Mouse (Mus musculus) left cerebral cortex, adult 18-20 months (tissue): Measurements from ENCODE around the gene Gnao1. TPM values are rescaled to one million over a fixed set of nuclear protein-coding genes. Genes with fewer than 3 reads are reported as not detected.
A peak's percentile ranks its signal among the peaks of the same experiment; 100 is the strongest.

ENCODE experiments used
- DNase-seq, 2 experiments: peaks; one replicate each; pipeline ENCODE4 v3.0.0; 2021 to 2022; ENCODE audit warnings: low spot score in 2 of 2, mixed read lengths in 1 of 2
- total RNA-seq, 2 experiments: library from RNA; stranded (reverse); gene quantifications; 2 replicates each; pipeline ENCODE4 v1.2.3; 2021

Gnao1 gene
- total RNA-seq, 2 experiments from 2014 or later: 659 to 709 TPM

- no peak for DNase-seq
Observed at GRCm38 (mm10) chr8:93843858-93844502, 34.2 kb downstream of the Gnao1 start.

GRCm38 (mm10) chr8:93845186-93845585 is 35.4 kb downstream of the Gnao1 start:
- DNase-seq: no peak

GRCm38 (mm10) chr8:93852087-93852645 is 42.4 kb downstream of the Gnao1 start:
- no peak for DNase-seq

- no peak for DNase-seq
Observed at GRCm38 (mm10) chr8:93852851-93853461, 43.2 kb downstream of the Gnao1 start.

- no peak for DNase-seq
Observed at GRCm38 (mm10) chr8:93854676-93855075, 44.9 kb downstream of the Gnao1 start.

- DNase-seq: no peak
Observed at GRCm38 (mm10) chr8:93855272-93855671, 45.5 kb downstream of the Gnao1 start.

- no peak for DNase-seq
Observed at GRCm38 (mm10) chr8:93857144-93857543, 47.4 kb downstream of the Gnao1 start.

- DNase-seq: no peak
Observed at GRCm38 (mm10) chr8:93858286-93858685, 48.5 kb downstream of the Gnao1 start.

GRCm38 (mm10) chr8:93860020-93860419 is 50.3 kb downstream of the Gnao1 start:
- no peak for DNase-seq

GRCm38 (mm10) chr8:93864064-93864463 is 54.3 kb downstream of the Gnao1 start:
- DNase-seq: no peak

GRCm38 (mm10) chr8:93866271-93866670 is 56.5 kb downstream of the Gnao1 start:
- DNase-seq: no peak

GRCm38 (mm10) chr8:93868486-93869221 is 58.9 kb downstream of the Gnao1 start:
- DNase-seq: no peak

GRCm38 (mm10) chr8:93871275-93871674 is 61.5 kb downstream of the Gnao1 start:
- DNase-seq: no peak

- no peak for DNase-seq
Observed at GRCm38 (mm10) chr8:93878396-93878795, 68.6 kb downstream of the Gnao1 start.

- no peak for DNase-seq
Observed at GRCm38 (mm10) chr8:93879966-93880365, 70.2 kb downstream of the Gnao1 start.

GRCm38 (mm10) chr8:93881381-93881780 is 71.6 kb downstream of the Gnao1 start:
- no peak for DNase-seq

GRCm38 (mm10) chr8:93883241-93883640 is 73.5 kb downstream of the Gnao1 start:
- no peak for DNase-seq

GRCm38 (mm10) chr8:93883771-93884170 is 74.0 kb downstream of the Gnao1 start:
- DNase-seq: no peak

GRCm38 (mm10) chr8:93884316-93884715 is 74.5 kb downstream of the Gnao1 start:
- DNase-seq: peak; percentile 80 to 83

- no peak for DNase-seq
Observed at GRCm38 (mm10) chr8:93886181-93886580, 76.4 kb downstream of the Gnao1 start.

GRCm38 (mm10) chr8:93888150-93888676 is 78.4 kb downstream of the Gnao1 start:
- DNase-seq: no peak
